Mouse (Mus musculus) cerebellum, adult 2 months (tissue): Measurements from ENCODE around the gene Fbxl3.

Experiments used
- CTCF ChIP-seq: fragments of 200-500 bp; IDR thresholded peaks from 2 replicates; pipeline ENCODE4 v1.5.1; 2011; ENCODE audit warnings: low read depth, mild to moderate bottlenecking, control low read depth, low read length, moderate library complexity, borderline replicate concordance; ENCODE audit not compliant: insufficient read depth
- POLR2A ChIP-seq: fragments of 200-500 bp; IDR thresholded peaks from 2 replicates; pipeline ENCODE4 v1.6.1; 2011; ENCODE audit warnings: low read length, control low read depth, borderline replicate concordance; ENCODE audit not compliant: insufficient read depth

DNA sequence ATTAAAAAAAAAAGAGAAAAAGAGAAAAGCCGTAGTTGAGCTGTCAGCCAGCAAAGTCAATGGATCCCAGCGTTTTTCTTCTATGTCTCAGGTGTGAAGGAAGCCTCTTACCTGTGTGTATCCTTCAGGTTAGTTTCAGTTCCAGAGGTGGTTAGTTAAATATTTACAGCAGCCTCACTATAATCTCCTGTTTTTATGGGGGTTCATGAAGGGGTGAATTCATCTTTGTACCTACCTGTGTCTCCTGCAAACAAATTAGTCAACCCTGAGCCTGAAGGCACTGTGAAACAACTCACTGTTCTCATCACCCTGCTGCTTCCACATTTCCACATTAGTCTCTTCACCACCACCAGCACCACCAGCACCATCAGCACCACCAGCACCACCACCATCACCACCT lies 6.9 kb upstream of the Fbxl3 start:
- TF ChIP-seq POLR2A (no peak), CTCF (no peak)
